Mouse (Mus musculus): ENCODE data around the gene Tex36.

Gene Tex36

DNA sequence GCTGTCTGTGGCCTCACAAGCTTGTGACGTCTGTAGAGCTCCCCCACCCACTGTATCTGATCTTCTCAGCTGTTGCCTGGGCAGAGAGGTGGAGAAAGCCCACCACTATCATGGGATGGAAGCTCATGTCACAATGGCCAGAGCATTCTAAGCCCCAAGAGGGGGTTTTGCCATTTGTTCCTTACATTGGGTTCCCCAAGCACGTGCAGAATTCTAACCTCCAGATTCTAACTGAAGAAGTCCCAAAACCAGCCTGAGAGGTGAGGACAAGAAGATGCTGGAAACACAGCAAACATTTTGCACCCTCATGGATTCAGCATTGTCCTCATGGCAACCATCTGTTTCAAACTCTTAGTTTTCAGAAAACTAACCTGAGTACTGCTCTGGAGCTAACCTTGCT lies at the start of gene Tex36:
Gene Tex36 (minus strand): TSS at position 101 of the 400 bp plus-strand sequence.
- no peak for DNase-seq (ENCODE audit: low spot score in 2 of 2)

DNA sequence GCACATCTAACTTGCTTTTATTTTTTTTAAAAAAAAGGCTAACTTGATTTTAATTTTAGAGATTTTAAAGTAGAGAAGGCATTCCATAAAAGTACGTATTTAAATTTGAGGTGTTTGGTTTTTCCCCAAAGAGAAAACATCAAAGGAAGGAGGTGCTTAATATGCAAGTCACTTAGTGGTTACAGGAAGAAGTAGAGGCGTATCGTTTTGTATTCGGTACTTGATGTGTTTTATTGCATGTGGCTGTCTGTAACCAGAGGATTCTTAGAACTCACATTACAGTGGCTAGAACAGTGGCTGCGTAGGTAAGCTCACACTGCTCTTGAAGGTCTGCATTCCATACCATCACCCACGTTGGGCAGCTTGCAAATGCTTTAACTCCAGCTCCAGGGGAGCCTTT lies 43.8 kb upstream of the Tex36 start:
- DNase-seq (ENCODE audit: low spot score in 2 of 2), result no peak

DNA sequence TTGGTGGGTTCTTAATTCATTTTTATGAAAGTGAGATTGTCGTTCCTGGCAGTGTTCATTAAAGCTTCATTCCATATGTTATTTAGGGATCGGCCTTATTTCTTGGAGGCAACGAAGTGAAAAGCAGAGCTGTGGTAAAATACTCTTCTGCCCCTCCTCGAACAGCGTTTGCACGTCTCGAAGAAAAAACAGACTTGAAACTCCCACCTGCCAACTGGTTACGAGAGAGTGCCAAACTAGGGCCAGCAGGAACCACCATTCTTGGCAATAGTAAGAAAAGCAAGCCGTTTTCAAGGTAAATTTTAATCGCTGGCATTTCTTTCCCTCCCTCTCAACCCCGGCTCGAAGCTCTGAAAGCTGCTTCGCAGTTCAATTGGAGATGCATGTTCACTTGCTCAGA lies 36.9 kb upstream of the Tex36 start:
- DNase-seq (ENCODE audit: low spot score in 2 of 2), result no peak

DNA sequence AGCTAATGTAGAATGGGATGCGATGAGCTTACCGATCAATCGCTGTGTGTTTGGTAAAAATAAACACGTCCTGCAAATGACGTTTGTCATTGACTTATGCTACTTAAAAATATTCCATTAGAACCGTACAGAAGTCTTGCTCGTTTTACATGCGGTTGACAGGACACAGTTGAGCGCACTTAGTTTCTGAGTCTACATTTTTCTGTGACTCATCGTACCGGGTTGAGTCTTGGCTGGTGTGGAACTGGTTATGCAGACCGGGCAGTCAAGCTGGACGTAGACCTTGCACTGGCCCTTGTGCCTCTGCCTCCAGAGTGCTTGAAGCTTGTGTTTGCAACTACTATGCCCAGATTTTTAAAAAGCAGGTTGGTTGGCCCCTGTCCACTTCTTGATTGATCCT lies 36.3 kb upstream of the Tex36 start:
- DNase-seq (ENCODE audit: low spot score in 2 of 2), result peak in 1 of 2 experiments; percentile 16

DNA sequence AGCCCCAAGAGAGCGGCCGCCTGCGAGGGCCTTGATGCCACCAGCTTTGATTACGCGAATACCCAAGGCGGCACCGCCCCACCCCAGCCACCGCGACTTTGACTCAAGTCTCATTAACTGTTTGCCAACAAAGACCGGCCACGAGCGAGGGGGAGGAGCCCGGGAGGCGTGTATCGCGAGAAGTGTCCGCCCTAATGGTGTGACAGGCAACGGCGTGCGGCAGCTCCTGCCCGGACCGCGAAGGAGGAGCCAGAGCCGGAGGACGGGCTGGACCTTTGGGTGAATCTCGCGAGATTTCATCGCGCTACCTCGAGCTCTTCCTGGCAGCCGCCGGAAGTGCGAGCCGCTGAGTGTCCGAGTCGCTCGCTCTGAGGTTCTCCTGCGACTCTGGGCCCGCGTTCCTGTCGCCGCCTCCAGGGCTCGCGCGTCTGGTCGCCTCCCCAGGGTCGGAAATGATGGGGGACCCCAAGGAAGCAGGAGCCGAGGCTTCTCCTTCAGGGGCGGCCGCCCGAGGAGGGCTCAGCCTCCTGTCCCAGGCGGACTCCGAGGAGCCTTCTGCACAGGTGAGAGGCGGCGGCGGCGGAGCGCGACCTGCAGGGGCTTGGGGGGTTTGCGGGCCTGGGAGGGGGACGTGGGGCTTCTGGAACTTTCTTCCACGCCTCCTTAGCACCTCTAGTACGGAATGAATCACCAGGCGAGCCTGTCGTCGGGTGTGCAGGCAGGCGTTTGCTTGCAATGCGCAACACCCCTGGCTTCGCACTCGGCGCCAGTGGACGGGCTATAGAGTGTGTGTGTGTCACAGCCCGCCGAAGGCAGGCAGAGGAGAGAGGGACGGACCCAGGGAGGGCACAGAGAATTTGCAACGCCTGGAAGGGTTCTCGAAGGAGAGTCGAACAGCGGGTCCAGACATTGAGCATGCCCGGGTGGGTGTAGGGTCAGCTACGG lies 35.7 kb upstream of the Tex36 start, which contains the start of gene Edrf1:
Gene Edrf1 (plus strand): TSS at position 183 of the 945 bp plus-strand sequence.
- peak; percentile 98 for DNase-seq (ENCODE audit: low spot score in 2 of 2)

DNA sequence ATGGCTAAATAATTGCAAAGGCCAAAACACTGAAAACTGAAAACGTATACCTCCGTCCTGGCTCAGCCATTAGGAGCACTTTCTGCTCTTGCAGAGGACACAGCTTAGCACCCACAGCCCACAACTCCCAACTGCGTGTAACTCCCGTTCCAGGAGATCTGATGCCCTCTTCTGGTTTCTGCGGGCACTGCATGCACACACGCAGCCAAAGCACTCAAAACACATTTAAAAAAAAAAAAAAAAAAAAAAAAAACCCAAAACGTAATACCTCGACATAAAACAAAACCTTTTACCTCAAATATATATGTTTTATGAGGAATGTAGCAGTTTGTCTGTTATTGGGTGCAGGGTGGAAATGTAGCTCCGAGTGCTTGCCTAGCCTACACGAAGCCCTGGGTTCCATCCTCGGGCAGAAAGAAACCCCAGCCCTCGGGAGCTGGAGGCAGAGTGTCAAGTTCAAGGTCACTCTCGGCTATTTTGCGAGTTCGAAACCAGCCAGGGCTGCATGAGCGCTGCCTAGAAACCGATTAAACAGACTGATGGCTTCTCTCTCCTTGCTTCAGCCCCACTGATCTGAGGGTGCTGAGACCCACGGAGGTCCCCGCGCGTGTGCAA lies 34.9 kb upstream of the Tex36 start:
- DNase-seq (ENCODE audit: low spot score in 2 of 2), result peak; percentile 67 to 80

DNA sequence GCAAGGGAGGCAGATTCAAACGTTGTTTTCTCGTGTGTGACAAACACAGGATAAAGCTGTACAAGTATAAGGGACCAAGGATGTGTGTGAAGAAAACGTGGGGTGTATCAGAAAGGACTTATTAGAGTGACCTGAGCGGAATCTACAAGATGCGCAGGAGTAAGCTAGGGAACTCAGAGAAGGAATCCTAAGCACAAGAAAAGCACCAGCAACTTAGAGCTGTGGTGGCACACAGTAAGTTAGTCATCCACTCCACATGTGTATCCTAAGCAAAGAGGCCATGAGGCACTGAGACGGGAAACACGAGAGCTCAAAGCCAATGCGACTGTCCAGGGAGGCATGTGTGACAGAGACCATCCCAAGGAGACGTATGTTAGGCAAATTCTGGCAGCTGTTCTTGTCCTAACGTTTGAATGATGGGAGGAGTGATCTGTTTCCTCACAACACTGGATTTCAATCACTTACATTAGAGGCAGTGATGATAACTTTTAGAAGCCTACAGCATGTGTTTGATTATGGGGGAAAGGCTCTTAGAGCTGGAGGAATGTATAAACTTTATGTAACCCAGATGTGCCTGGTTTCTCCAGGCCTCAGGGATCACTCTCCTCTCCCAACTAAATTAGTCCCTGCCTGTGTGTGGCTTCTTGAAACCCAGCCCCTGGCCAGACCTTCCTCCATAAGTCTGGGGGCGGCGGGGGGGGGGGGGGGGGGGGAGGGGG lies 33.1 kb upstream of the Tex36 start:
- no peak for DNase-seq (ENCODE audit: low spot score in 2 of 2)

DNA sequence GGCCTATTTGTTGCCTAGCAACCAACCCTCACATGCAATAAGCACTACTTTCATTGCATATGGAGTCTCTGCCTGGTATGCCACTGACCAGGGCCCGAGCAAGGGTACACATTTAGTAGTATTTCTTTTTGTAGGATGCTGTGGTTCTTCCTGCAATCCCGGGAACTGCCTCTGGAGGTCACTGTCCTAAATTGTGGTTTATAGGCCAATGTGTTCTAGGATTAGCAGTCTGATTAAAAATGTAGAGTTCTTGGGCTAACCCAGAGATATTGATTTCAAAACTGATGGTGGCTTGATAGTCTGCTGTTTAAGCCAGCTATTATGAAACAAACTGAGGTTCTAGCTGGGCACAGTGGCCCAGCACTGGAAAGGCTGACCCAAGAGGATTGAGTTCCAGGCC lies 30.5 kb upstream of the Tex36 start:
- DNase-seq (ENCODE audit: low spot score in 2 of 2), result peak; percentile 9 to 43

DNA sequence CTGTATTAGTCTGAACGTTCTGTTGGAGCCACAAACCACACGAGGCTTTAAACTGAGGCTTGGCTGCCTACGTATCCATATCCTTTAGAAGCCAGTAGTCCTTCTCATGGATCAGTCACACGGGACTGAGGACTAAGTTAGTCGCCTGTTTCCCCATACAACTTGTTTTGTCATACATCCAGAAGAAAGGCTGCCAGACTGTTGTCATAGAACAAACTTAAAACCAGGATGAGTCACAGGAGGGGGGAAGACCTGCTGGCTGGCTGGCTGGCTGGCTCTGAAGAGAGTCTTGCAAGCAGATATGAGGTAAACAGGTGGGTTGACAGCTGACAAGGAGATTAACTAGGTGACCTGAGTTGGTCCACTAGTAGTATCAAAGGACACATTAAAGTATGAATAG lies 28.9 kb upstream of the Tex36 start:
- DNase-seq (ENCODE audit: low spot score in 2 of 2), result no peak

DNA sequence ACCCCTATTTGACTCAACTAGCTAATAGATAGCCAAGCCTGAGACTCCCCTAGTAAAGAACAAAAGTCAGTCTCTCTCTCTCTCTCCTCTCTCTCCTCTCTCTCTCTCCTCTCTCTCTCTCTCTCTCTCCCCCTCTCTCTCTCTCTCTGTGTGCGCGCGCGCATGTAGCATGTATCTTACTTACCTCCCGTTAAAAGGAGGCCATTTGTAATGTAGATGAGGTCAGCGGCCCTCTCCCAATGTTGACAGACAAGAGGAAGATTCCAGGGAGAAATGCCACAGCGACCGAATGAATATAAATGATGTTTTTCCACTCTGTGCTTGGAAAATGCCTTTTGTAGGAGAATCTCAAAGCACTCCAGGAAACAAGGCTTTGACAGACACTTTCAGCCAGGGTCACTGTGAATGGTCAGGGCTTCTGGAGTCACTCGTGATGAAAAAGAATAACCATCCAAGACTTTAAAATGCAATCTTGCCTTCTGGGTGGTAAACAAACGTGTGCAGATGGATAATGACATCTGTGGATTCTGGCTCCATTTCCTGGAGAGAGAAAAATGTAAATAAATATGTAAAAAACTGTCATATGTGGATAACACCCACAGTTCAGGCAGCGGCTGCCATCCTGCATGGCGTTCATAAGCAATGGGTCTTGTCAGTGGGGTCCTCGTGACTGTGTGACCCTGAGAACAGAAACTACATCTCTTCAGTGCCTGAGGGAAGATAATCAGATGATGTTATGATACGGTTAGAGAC lies 25.4 kb upstream of the Tex36 start:
- no peak for DNase-seq (ENCODE audit: low spot score in 2 of 2)

DNA sequence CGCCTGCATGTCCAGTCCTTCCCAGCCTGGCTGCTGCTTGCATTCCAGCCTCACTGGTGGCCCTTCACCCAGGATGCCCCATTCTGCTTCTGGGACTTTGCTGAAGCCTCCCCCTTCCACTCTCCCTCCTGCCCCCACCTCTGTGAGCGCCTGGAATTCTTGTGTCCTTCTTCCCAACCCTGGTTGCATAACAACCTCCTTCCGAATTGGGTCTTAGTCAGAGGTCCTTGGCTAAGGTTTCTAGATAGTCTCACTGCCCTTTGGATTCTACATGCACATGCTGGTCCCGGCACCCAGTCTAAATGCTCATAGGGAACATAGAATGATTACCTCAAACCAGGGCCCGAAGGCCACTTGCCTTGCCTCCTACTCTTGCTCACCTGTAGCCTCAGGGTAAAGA lies 21.3 kb upstream of the Tex36 start:
- no peak for DNase-seq (ENCODE audit: low spot score in 2 of 2)

DNA sequence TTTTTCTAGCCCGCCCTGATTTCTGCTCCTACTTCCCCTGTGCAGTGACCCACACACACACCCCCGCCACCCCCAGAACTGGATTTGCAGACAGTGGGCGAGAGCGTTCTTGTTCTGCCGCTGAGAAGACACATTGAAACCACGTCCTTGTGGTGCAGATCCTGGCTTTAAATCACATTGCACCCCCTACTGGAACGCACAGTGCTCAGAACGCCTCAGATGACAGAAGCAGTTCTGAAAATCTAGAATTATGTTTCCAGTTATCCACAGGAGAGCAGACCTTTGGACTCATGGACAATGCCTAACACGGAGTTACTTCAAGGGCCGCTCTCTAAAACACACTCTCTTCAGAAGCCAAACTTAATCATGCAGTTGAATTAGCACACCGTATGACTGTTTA lies 18.8 kb upstream of the Tex36 start:
- DNase-seq (ENCODE audit: low spot score in 2 of 2), result no peak

DNA sequence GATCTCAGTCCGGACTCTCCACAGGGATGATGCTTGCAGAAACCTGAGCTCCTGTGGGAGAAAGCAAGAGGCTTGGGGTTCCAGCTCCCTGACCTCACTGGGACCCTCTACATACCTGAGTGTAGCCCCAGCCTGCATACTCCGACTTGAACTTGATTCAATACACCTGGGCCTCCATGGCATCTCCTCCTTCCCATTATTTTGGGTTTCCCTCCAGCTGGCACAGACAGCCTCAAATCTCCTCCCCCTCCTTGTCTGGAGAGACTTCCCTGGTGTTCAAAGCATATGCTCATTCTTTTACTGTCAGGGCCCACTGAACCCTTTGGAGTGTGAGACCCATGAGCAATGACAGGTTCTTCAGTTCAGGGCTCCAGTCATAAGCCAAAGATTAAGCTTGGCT lies 11.0 kb upstream of the Tex36 start:
- DNase-seq (ENCODE audit: low spot score in 2 of 2), result no peak

DNA sequence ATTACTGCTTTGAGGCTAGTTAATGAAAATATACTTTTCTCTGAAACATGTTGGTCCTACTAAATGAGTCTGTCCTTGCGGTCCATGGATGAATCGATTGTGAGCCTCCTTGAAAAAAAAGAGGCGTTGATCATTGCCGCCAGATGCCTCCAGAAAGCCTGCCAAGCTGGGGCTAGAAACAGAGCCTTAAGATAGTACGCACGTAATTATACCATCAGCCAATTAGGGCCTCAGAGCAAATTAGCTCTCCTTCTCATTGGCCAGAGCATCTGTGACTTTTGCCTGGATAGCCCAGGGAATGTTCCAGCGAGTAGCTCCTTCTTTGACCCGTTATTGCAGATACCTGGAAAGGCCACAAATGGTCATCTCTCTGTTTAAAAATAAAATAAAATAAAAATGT lies 7.6 kb upstream of the Tex36 start:
- no peak for DNase-seq (ENCODE audit: low spot score in 2 of 2)

DNA sequence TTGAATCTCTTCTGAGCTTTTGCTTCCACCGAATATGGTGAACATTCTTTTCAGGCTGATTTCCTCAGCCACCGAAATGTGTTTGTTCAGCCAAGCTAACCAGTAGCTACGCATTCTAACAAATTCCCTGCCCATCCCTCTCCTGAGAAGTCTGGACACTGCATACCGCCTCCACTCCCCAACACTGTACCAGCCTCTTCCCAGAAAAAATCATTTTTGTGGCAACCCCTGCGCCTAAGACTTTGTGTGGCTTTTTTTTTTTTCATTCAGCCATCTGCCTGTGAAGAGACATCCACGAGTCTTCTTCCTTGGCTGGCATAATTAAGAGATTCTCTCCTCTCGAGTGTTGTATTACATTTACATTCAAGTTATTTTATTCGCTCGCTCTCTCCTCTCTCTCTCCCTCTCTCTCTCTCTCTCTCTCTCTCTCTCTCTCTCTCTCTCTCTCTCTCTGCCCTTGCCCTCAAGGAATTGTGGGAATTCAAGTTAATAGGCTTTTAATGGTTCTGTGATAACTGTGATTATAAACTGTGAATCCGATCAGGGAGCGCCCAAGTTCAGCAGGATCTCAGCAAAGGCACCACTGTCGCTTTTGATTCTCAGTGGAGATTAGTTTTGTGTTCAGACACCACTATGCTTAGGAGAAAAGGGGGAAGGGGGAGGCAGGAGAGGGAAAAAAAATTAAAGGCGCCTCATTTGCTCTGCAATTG lies 6.8 kb upstream of the Tex36 start:
- no peak for DNase-seq (ENCODE audit: low spot score in 2 of 2)

DNA sequence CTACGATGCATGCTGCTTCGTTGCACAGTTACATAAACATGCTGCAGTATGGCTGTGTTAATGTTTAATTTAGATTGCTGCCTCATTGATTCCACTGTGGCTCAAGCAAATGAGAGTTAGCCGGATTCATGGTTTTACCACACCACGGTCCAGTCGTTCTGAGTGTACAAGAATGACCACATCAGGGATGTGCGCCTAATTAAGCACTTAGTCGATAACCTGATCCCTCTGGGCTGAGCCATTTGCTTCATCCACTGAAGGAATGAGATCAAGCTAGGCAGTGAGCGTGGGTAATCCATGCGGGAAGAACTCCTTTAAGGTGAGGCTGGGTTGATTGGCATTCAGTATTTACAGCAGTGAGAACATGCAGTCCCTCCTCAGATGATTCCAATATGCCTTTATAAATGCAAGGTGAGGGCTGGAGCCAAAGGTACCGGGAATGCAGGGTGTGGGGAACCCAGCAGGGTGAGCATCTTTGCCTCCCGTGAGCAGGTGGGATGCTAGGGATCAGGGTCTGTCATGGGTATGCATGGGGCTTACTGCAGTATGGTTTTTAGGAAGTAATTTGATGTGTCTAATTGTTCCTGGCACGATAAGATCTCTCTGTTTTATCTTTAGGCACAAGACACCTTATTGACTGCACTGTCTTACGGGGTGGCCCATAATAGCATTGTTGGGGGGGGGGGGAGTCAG lies 6.1 kb upstream of the Tex36 start:
- DNase-seq (ENCODE audit: low spot score in 2 of 2), result no peak

DNA sequence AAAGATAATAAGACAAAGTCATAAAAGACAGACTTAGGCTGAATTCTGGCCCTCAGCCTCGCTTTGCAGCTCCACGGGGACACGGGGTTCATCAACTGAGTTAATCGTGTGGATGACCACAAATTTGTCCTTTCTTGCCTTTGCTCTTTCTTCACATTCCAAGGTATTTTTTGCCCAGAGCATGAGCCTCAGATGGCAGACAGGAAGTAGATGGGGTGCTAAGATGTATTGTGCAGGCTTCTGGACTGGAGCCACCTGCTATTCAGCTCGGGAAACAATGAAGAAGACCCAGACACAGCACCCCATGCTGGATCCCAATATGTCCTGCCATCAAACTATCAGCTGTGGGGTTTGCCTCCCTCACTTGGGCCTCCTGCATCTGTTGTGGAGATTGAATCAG lies 5.4 kb upstream of the Tex36 start:
- DNase-seq (ENCODE audit: low spot score in 2 of 2), result no peak

DNA sequence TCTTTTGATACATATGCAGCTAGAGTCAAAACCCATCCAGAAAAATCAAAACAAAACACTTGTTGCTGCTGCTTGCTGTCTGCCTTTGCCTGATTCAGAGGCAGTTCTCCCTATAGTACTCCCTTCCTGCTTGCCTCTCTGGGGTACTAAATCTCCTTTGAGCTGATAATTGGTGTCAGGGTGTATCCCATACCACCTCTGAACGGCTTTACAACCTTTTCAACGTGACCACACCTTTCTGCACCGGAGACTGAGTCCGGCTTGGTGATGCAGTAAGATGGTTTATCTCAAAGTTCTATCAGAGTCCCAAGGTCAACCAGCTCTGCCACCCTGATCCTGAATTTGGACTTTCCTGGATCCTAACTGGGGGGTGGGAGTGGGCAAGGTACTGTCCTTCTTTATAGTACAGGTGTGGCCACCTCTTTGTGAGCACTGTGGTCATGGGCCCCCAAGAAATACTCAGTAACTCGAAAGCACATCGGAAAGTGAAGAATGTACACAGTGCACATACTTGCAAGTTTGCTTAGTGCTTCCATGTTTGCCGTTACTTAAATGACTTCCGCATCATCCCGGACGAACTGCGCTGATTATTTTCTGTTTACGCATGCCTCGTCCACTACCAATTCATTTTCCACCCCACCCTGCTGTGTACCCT lies 2.6 kb upstream of the Tex36 start:
- no peak for DNase-seq (ENCODE audit: low spot score in 2 of 2)

DNA sequence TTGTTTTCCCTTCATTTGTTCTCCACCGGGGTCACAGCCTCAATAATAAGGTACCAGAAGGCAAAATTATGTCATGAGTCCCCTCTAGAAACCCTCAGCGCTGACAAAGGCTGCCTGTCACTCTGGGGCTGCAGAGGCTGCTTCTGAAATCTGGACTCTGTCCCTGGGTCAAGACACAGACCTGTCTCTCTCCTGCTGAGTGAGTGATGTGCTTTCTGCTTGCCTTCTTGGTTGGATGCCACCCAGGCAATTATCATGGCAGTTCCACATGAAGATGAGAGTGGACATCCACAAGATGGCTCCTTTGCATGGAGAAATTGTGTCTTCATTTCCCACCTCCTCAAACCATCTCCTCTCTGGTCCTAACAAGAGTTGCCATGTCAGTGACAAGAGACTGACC lies 1.2 kb upstream of the Tex36 start:
- no peak for DNase-seq (ENCODE audit: low spot score in 2 of 2)

DNA sequence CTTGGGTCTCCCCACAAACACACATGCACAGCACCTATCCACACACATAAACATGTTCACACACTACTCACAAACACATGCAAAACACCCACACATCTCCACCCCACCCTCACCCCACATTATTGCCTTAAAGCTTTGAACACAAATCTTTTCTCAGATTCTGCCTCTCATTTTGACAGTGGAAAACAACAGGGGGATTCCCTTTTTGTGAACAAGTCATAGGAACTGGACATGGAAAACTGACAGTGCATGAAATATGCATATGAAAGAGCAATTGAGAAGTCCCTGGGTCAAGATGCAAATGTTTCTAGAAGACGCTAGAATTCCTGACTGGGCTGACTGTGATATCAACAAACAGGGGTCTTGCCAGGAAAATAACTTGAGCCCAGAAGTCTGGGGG lies 1.4 kb downstream of the Tex36 start:
- no peak for DNase-seq (ENCODE audit: low spot score in 2 of 2)
